Mouse (Mus musculus) E14TG2a.4 (cell line): ENCODE data around the gene Tnfrsf4.

Experiments
- CTCF ChIP-seq: conservative IDR thresholded peaks from 2 replicates; pipeline ENCODE4 v1.5.1; 2014; ENCODE audit warnings: low read length
- NANOG ChIP-seq: IDR thresholded peaks from 2 replicates; pipeline ENCODE4 v1.6.1; 2014; ENCODE audit warnings: borderline replicate concordance, low read length, mixed read lengths
- POU5F1 ChIP-seq: IDR thresholded peaks from 2 replicates; pipeline ENCODE4 v1.6.1; 2014; ENCODE audit warnings: low read length, borderline replicate concordance

DNA sequence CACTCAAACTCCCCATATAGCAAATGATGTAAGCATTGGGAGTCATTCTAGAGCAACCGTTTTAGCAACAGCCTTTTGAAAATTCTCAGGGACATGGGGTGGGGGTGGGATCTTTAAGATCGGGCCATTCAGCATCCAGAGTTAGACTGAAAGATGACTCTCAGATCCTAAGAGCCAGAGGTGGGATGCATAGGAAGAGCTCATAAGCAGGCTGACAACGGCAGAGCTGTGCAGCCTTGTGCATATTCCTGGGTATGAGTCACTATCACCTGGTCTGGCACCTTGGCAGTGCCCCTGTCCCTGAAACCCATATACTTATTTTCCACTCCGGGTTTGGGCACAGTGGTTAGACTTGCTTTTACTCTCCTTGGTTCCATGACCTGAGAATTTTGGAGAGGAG is 39.5 kb downstream of the Tnfrsf4 start:
- TF ChIP-seq CTCF (no peak), POU5F1 (no peak), NANOG (no peak)
